Mouse (Mus musculus) lung, postnatal 0 days (tissue): ENCODE measurements around the gene Gpr132.

Experiments used
- CTCF ChIP-seq: IDR thresholded peaks from 2 replicates; pipeline ENCODE4 v1.5.1; 2016; ENCODE audit warnings: antibody characterized with exemption, mild to moderate bottlenecking
- EP300 ChIP-seq: IDR thresholded peaks from 2 replicates; pipeline ENCODE4 v1.6.1; 2016; ENCODE audit warnings: antibody characterized with exemption, mild to moderate bottlenecking, control low read depth

GRCm38 (mm10) chr12:112807796-112808195 lies 60.2 kb downstream of the Gpr132 start:
- TF ChIP-seq CTCF (no peak), EP300 (no peak)
